Mouse (Mus musculus) ES-Bruce4 (cell line): ENCODE results near the gene Abhd5. TPM values are rescaled to one million over a fixed set of nuclear protein-coding genes. Genes with fewer than 3 reads are reported as not detected.

Experiments used
- H3K27ac ChIP-seq: 2 replicates; pipeline ENCODE4 v1.5.1; 2012; ENCODE audit warnings: low read length, inconsistent platforms; ENCODE audit not compliant: insufficient read depth
- H3K27me3 ChIP-seq: 2 replicates; pipeline ENCODE4 v1.6.1; 2012; ENCODE audit warnings: mild to moderate bottlenecking, low read length, inconsistent platforms; ENCODE audit not compliant: control insufficient read depth, poor library complexity, insufficient read depth, severe bottlenecking
- H3K36me3 ChIP-seq: 2 replicates; pipeline ENCODE4 v1.6.1; 2012; ENCODE audit warnings: inconsistent platforms, mild to moderate bottlenecking, low read length, moderate library complexity; ENCODE audit not compliant: control insufficient read depth, poor library complexity, insufficient read depth, severe bottlenecking
- H3K4me1 ChIP-seq: one replicate; pipeline ENCODE4 v1.8.1; 2011; ENCODE audit warnings: low read length; ENCODE audit not compliant: control insufficient read depth, insufficient read depth
- H3K4me3 ChIP-seq: 2 replicates; pipeline ENCODE4 v1.5.1; 2011; ENCODE audit warnings: low read depth, mild to moderate bottlenecking, low read length
- H3K9ac ChIP-seq: 2 replicates; pipeline ENCODE4 v1.6.1; 2012; ENCODE audit warnings: low read depth, mild to moderate bottlenecking, inconsistent platforms; ENCODE audit not compliant: poor library complexity, severe bottlenecking
- H3K9me3 ChIP-seq: replicated peaks from 2 replicates; pipeline ENCODE4 v1.6.1; 2012; ENCODE audit warnings: mild to moderate bottlenecking, low read length, inconsistent platforms; ENCODE audit not compliant: control insufficient read depth, poor library complexity, insufficient read depth, severe bottlenecking
- CTCF ChIP-seq: IDR thresholded peaks from one replicate; pipeline ENCODE4 v1.8.1; 2011; ENCODE audit warnings: low read depth, low read length
- EP300 ChIP-seq: IDR thresholded peaks from 2 replicates; pipeline ENCODE4 v1.6.1; 2011; ENCODE audit warnings: low read depth, low read length; ENCODE audit not compliant: insufficient read depth
- POLR2A ChIP-seq: IDR thresholded peaks from one replicate; pipeline ENCODE4 v1.8.1; 2011; ENCODE audit warnings: low read length; ENCODE audit not compliant: insufficient read depth
- polyA plus RNA-seq: library from polyadenylated mRNA; stranded (reverse); fragments of >200 nt; gene quantifications from 2 replicates; pipeline ENCODE4 v1.2.4, GENCODE M21; 2011; ENCODE audit warnings: low read depth; ENCODE audit not compliant: missing spikeins, insufficient read depth, insufficient read length

The Abhd5 gene
- polyA plus RNA-seq, 1 experiment = 28.4 TPM

DNA sequence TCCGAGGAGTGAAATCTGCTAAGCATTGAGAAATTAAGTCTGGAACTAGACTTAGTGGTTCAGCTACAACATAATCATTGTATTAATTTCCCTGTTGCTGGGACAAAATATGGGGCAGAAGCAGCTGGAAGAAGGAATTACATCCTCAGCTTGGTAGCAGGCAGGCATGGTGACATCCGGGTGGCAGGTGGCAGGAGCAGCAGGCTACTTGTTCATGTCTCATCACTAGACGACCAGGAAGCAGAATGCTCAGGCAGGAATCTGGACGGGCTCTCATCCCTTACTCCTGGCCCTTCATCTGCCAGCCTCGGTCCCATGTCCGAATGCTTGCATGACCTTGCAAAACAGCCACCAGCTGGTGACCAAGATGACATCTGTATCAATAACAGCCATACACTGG lies 30.6 kb downstream of the Abhd5 start:
- Histone ChIP-seq H3K27ac (no peak overlapping the region), H3K4me3 (no peak overlapping the region), H3K9ac (no peak overlapping the region), H3K27me3 (no peaks in the 10 kb centered on the region), H3K36me3 (no peaks in the 10 kb centered on the region), H3K4me1 (no peaks in the 10 kb centered on the region), H3K9me3 (no peaks in the 10 kb centered on the region)
- no peak for TF ChIP-seq EP300
- no peak for TF ChIP-seq CTCF
- no peak for TF ChIP-seq POLR2A

DNA sequence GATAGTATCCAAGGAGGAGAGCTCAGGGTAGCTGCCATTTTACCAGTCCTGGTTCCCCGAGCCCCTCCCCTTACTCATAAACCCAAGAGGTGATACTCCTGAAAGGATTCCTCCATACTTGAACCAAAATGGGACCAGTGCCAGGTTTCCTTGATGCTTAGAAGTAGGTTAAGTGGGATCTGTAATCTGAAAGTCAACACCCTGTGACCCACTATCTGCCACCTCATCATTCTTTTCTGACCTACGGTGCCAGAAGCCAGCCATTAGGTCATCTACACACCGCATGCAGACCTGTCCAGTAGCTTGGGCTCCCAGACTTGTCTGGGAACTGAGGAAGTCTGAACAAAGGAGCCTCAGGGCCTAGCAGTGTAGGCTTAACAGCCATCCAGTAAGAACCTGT lies 34.6 kb downstream of the Abhd5 start:
- no peak overlapping the region for H3K9ac ChIP-seq
- H3K9me3 ChIP-seq = no peaks in the 10 kb centered on the region
- TF ChIP-seq CTCF (no peak), EP300 (no peak), POLR2A (no peak)

DNA sequence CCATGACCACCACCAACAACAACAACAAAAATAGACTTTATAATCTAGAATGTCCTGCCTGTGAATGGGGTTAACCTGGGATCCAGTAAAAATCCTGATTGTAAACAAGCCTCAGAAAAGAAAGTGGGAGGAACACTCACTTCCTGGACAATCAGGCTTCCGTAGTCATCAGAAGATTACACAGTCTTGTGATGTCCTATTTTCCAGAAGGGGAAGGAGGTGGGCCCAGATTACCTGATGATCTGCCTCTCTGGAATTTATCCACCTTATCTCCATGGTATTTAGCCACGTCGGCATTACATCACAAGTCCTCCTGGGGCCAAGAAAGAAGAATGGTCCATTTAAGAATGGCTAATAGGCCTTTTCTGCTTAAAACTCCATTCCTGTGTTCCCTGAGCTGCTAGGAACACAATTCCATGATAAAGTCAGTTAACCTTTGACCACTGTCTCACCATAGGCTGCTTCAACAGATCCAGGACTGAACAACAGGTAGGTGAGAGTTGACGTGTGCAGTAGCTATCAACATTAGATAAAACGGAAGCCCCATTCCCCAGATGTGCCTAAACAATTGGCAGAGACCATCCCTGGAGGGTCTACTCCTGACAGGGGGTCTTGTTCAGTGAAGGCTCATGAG lies 38.0 kb downstream of the Abhd5 start:
- H3K27me3 ChIP-seq = no peaks in the 10 kb centered on the region
- no peak for TF ChIP-seq EP300
- TF ChIP-seq POLR2A = no peak
- no peak for TF ChIP-seq CTCF
- no peak overlapping the region for H3K27ac ChIP-seq
- H3K9ac ChIP-seq = no peak overlapping the region
- H3K9me3 ChIP-seq = no peaks in the 10 kb centered on the region
- no peaks in the 10 kb centered on the region for H3K4me1 ChIP-seq
- no peaks in the 10 kb centered on the region for H3K36me3 ChIP-seq
- H3K4me3 ChIP-seq = no peak overlapping the region

More for the DNA sequence above, 34.6 kb downstream of the Abhd5 start:
- Histone ChIP-seq H3K36me3 (no peaks in the 10 kb centered on the region), H3K27me3 (no peaks in the 10 kb centered on the region), H3K4me3 (no peak overlapping the region), H3K4me1 (no peaks in the 10 kb centered on the region), H3K27ac (no peak overlapping the region)

DNA sequence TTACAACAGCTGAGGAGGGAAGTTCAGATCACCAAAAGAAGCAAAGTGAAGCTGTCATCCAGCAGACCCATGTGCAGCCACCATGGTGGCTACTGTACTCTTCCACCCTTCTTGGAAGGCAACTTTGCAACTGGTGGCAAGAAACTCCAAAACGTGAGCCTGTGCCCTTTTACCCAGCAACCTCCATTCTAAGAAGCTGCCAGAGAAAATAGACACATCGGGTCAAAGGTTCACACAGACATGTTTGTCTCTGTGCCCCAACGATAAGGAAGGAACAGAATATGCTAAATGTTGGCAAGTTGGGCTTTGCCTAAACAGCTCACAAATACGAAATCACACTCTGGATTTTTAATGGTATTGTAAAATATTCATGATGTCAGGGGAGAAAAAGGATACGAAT lies 44.4 kb downstream of the Abhd5 start:
- H3K27me3 ChIP-seq = no peaks in the 10 kb centered on the region
- no peaks in the 10 kb centered on the region for H3K4me1 ChIP-seq
- no peak overlapping the region for H3K4me3 ChIP-seq
- no peaks in the 10 kb centered on the region for H3K36me3 ChIP-seq
- no peaks in the 10 kb centered on the region for H3K9me3 ChIP-seq
- TF ChIP-seq CTCF (no peak), EP300 (no peak), POLR2A (no peak)
- H3K9ac ChIP-seq = no peak overlapping the region
- H3K27ac ChIP-seq = no peak overlapping the region

DNA sequence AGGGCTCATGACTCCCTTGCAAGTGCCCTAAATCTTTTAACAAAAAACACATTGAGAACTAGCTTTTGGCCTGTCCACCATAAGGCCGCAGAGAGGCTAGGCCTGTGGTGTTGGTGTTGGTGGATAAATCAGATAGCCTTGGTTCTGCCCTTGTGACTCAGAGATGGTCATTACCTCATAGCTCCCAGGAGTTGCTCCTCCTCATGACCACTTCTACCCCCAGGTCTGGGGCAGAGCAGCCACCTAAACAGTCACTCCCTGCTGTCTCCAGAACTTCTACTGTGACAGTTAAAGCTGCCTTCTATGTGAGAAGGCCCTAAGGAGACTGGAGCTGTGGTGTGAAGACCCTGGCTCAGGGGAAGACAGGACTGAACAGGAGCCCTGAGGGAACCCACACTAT lies 45.7 kb downstream of the Abhd5 start:
- no peak for TF ChIP-seq POLR2A
- no peak for TF ChIP-seq CTCF
- no peak for TF ChIP-seq EP300
- Histone ChIP-seq H3K4me3 (no peak overlapping the region), H3K27ac (no peak overlapping the region), H3K36me3 (no peaks in the 10 kb centered on the region), H3K4me1 (no peaks in the 10 kb centered on the region), H3K9ac (no peak overlapping the region), H3K9me3 (no peaks in the 10 kb centered on the region), H3K27me3 (no peaks in the 10 kb centered on the region)

DNA sequence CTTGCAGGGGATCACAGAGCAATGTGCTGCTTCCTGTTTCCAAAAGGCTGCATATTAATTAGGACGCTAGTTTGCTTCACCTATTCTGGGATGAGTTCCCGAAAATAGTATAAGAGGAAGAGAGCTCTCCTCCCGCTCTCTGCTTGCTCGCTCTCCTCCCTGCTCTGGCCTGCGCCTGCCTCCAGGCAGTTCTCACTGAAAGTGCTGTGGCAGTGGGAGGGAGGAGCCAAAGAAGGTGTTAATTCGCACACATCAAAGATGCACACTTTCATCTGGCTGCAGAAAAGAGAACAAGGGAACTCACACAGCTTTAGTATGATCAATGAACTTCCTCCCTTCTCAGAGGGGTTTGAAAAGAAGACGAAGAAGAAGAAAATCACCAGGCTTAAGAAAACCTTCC lies 47.3 kb downstream of the Abhd5 start:
- TF ChIP-seq POLR2A (no peak), CTCF (no peak), EP300 (no peak)
- Histone ChIP-seq H3K27ac (no peak overlapping the region), H3K9ac (no peak overlapping the region), H3K36me3 (no peaks in the 10 kb centered on the region), H3K4me1 (no peaks in the 10 kb centered on the region), H3K9me3 (no peaks in the 10 kb centered on the region), H3K4me3 (no peak overlapping the region), H3K27me3 (no peaks in the 10 kb centered on the region)
